Mouse (Mus musculus): ENCODE data around the gene Gm11639. TPM values are rescaled to one million over a fixed set of nuclear protein-coding genes. Genes with fewer than 3 reads are reported as not detected.

Gene Gm11639
- polyA plus RNA-seq, 1 experiment from 2014 or later = 0.05 TPM

Other genes starting within 250 kb of the Gm11639 start
- 4.7 and 5.2 TPM in 2 replicates for gene Kansl1, start 216.8 kb upstream of the Gm11639 start, polyA plus RNA-seq (2015; fragmentation: Nextera tagmentation; extraction: Ambion mirVana)
- gene Cdc27, start 135.1 kb upstream of the Gm11639 start, polyA plus RNA-seq (2015; fragmentation: Nextera tagmentation; extraction: Ambion mirVana) = 19.4 and 20.2 TPM in 2 replicates
- gene Myl4, start 135.0 kb upstream of the Gm11639 start, polyA plus RNA-seq (2015; fragmentation: Nextera tagmentation; extraction: Ambion mirVana) = 8.2 and 14.6 TPM in 2 replicates
- 12.4 and 15.0 TPM in 2 replicates for gene Itgb3, start 77.7 kb upstream of the Gm11639 start, polyA plus RNA-seq (2015; fragmentation: Nextera tagmentation; extraction: Ambion mirVana)